Mouse (Mus musculus) thymus, postnatal 36 days (tissue): ENCODE measurements around the gene Anapc15-ps.

Source experiments
- DNase-seq, 2 experiments: peaks; one replicate each; pipeline ENCODE4 v3.0.0; 2022; ENCODE audit warnings: mixed read lengths in 2 of 2

Anapc15-ps gene

GRCm38 (mm10) chr10:95628338-95628737, 44.9 kb downstream of the Anapc15-ps start:
- DNase-seq: no peak

GRCm38 (mm10) chr10:95627381-95627780, 45.9 kb downstream of the Anapc15-ps start:
- DNase-seq: no peak

GRCm38 (mm10) chr10:95625300-95625699, 48.0 kb downstream of the Anapc15-ps start:
- no peak for DNase-seq

- DNase-seq: no peak
Observed at GRCm38 (mm10) chr10:95624007-95624406, 49.2 kb downstream of the Anapc15-ps start.

GRCm38 (mm10) chr10:95623518-95623905, 49.7 kb downstream of the Anapc15-ps start:
- no peak for DNase-seq
